Mouse (Mus musculus): ENCODE results near the gene Phf1. TPM values are rescaled to one million over a fixed set of nuclear protein-coding genes. Genes with fewer than 3 reads are reported as not detected.

The Phf1 gene
- polyA plus RNA-seq, 1 experiment, result 10.9 TPM

- H3K4me3 ChIP-seq (ENCODE audit: insufficient read depth, low read length), result no peak overlapping the region
- TF ChIP-seq POLR2A (IDR thresholded peaks at IDR 0.05; ENCODE audit: low read depth, low read length) (no peak), CTCF (IDR thresholded peaks at IDR 0.05; ENCODE audit: borderline replicate concordance, insufficient read depth, low read length) (no peak)
- H3K27ac ChIP-seq (ENCODE audit: insufficient read depth, low read length), result no peak overlapping the region
- peaks cover 8% of the 10 kb centered on the region for H3K4me1 ChIP-seq (ENCODE audit: control insufficient read depth, insufficient read depth, low read length)
These were observed 26.0 kb downstream of the Phf1 start for GRCm38 (mm10) chr17:26958880-26959279.

- Histone ChIP-seq H3K27ac (ENCODE audit: insufficient read depth, low read length) (no peak overlapping the region), H3K4me1 (ENCODE audit: control insufficient read depth, insufficient read depth, low read length) (peaks cover 5% of the 10 kb centered on the region), H3K4me3 (ENCODE audit: insufficient read depth, low read length) (no peak overlapping the region)
- TF ChIP-seq CTCF (IDR thresholded peaks at IDR 0.05; ENCODE audit: borderline replicate concordance, insufficient read depth, low read length) (no peak), POLR2A (IDR thresholded peaks at IDR 0.05; ENCODE audit: low read depth, low read length) (no peak)
These were observed 27.0 kb downstream of the Phf1 start for GRCm38 (mm10) chr17:26959815-26960214.

GRCm38 (mm10) chr17:26961572-26962240 lies 28.9 kb downstream of the Phf1 start:
- Histone ChIP-seq H3K4me1 (ENCODE audit: control insufficient read depth, insufficient read depth, low read length) (peaks cover 1% of the 10 kb centered on the region; the same call in 1 of the 2 replicates), H3K4me3 (ENCODE audit: insufficient read depth, low read length) (no peak overlapping the region), H3K27ac (ENCODE audit: insufficient read depth, low read length) (no peak overlapping the region)
- TF ChIP-seq CTCF (IDR thresholded peaks at IDR 0.05; ENCODE audit: borderline replicate concordance, insufficient read depth, low read length) (no peak), POLR2A (IDR thresholded peaks at IDR 0.05; ENCODE audit: low read depth, low read length) (no peak)

- Histone ChIP-seq H3K4me1 (ENCODE audit: control insufficient read depth, insufficient read depth, low read length) (no peaks in the 10 kb centered on the region), H3K27ac (ENCODE audit: insufficient read depth, low read length) (no peak overlapping the region), H3K4me3 (ENCODE audit: insufficient read depth, low read length) (no peak overlapping the region)
- TF ChIP-seq POLR2A (IDR thresholded peaks at IDR 0.05; ENCODE audit: low read depth, low read length) (no peak), CTCF (IDR thresholded peaks at IDR 0.05; ENCODE audit: borderline replicate concordance, insufficient read depth, low read length) (no peak)
These were observed 34.1 kb downstream of the Phf1 start for GRCm38 (mm10) chr17:26966993-26967392.

GRCm38 (mm10) chr17:26967477-26967876 lies 34.6 kb downstream of the Phf1 start:
- H3K4me3 ChIP-seq (ENCODE audit: insufficient read depth, low read length), result no peak overlapping the region
- H3K4me1 ChIP-seq (ENCODE audit: control insufficient read depth, insufficient read depth, low read length), result no peaks in the 10 kb centered on the region
- no peak for TF ChIP-seq POLR2A (IDR thresholded peaks at IDR 0.05; ENCODE audit: low read depth, low read length)
- no peak for TF ChIP-seq CTCF (IDR thresholded peaks at IDR 0.05; ENCODE audit: borderline replicate concordance, insufficient read depth, low read length)
- H3K27ac ChIP-seq (ENCODE audit: insufficient read depth, low read length), result no peak overlapping the region

- Histone ChIP-seq H3K4me3 (ENCODE audit: insufficient read depth, low read length) (no peak overlapping the region), H3K4me1 (ENCODE audit: control insufficient read depth, insufficient read depth, low read length) (no peaks in the 10 kb centered on the region), H3K27ac (ENCODE audit: insufficient read depth, low read length) (no peak overlapping the region)
- TF ChIP-seq POLR2A (IDR thresholded peaks at IDR 0.05; ENCODE audit: low read depth, low read length) (no peak), CTCF (IDR thresholded peaks at IDR 0.05; ENCODE audit: borderline replicate concordance, insufficient read depth, low read length) (no peak)
These were observed 35.4 kb downstream of the Phf1 start for GRCm38 (mm10) chr17:26968200-26968611.

- H3K4me3 ChIP-seq (ENCODE audit: insufficient read depth, low read length), result no peak overlapping the region
- H3K27ac ChIP-seq (ENCODE audit: insufficient read depth, low read length), result no peak overlapping the region
- TF ChIP-seq CTCF (IDR thresholded peaks at IDR 0.05; ENCODE audit: borderline replicate concordance, insufficient read depth, low read length), result no peak
- H3K4me1 ChIP-seq (ENCODE audit: control insufficient read depth, insufficient read depth, low read length), result peaks cover 3% of the 10 kb centered on the region; the same call in 1 of the 2 replicates
These were observed 36.4 kb downstream of the Phf1 start for GRCm38 (mm10) chr17:26969257-26969656.

- no peak for TF ChIP-seq CTCF (IDR thresholded peaks at IDR 0.05; ENCODE audit: borderline replicate concordance, insufficient read depth, low read length)
- TF ChIP-seq POLR2A (IDR thresholded peaks at IDR 0.05; ENCODE audit: low read depth, low read length), result no peak
- Histone ChIP-seq H3K27ac (ENCODE audit: insufficient read depth, low read length) (no peak overlapping the region), H3K4me1 (ENCODE audit: control insufficient read depth, insufficient read depth, low read length) (peaks cover 4% of the 10 kb centered on the region; the same call in 1 of the 2 replicates), H3K4me3 (ENCODE audit: insufficient read depth, low read length) (no peak overlapping the region)
These were observed 37.4 kb downstream of the Phf1 start for GRCm38 (mm10) chr17:26970221-26970620.

- H3K27ac ChIP-seq (ENCODE audit: insufficient read depth, low read length), result no peak overlapping the region
- H3K4me3 ChIP-seq (ENCODE audit: insufficient read depth, low read length), result no peak overlapping the region
- H3K4me1 ChIP-seq (ENCODE audit: control insufficient read depth, insufficient read depth, low read length), result peaks cover 4% of the 10 kb centered on the region; the same call in 1 of the 2 replicates
These were observed 38.5 kb downstream of the Phf1 start for GRCm38 (mm10) chr17:26971247-26971905.

GRCm38 (mm10) chr17:26972107-26972506 lies 39.3 kb downstream of the Phf1 start:
- TF ChIP-seq POLR2A (IDR thresholded peaks at IDR 0.05; ENCODE audit: low read depth, low read length), result no peak
- Histone ChIP-seq H3K27ac (ENCODE audit: insufficient read depth, low read length) (peak overlapping the region; percentile 5; the same call in 1 of the 2 replicates), H3K4me1 (ENCODE audit: control insufficient read depth, insufficient read depth, low read length) (peaks cover 4% of the 10 kb centered on the region; the same call in 1 of the 2 replicates), H3K4me3 (ENCODE audit: insufficient read depth, low read length) (peak overlapping the region; percentile 92)

More at GRCm38 (mm10) chr17:26971247-26971905, 38.5 kb downstream of the Phf1 start:
- TF ChIP-seq CTCF (IDR thresholded peaks at IDR 0.05; ENCODE audit: borderline replicate concordance, insufficient read depth, low read length) (no peak), POLR2A (IDR thresholded peaks at IDR 0.05; ENCODE audit: low read depth, low read length) (no peak)
